8 mouse cellular contexts compared by ENCODE assay signal in genomic region chr10:127069281-127070189, GRCm38 (mm10). TPM values are rescaled to one million over a fixed set of nuclear protein-coding genes. Genes with fewer than 3 reads are reported as not detected.
A peak's percentile ranks its signal among the peaks of the same experiment; 100 is the strongest.
DNase-seq lines count a peak whose midpoint lies in the region; ATAC-seq and TF ChIP-seq lines count a peak whose summit lies in the region.

No protein-coding gene starts in this region.

- peaks cover 39% of the 10 kb centered on the region for H3K4me1 ChIP-seq in kidney, embryonic 15.5 days
- peaks cover 57% of the 10 kb centered on the region for H3K4me1 ChIP-seq in G1E (ENCODE audit: insufficient read depth, low read depth, low read length)
- H3K4me1 ChIP-seq in embryonic facial prominence, embryonic 13.5 days: peaks cover 39% of the 10 kb centered on the region
- H3K4me1 ChIP-seq in limb, embryonic 11.5 days (ENCODE audit: control insufficient read depth, insufficient read depth, low read length): peaks cover 11% of the 10 kb centered on the region
- H3K4me1 ChIP-seq in neural tube, embryonic 14.5 days (ENCODE audit: control insufficient read depth, insufficient read depth, low read length): peaks cover 29% of the 10 kb centered on the region

- no peaks in the 10 kb centered on the region for H3K9me3 ChIP-seq in kidney, embryonic 15.5 days (replicated peaks)
- no peaks in the 10 kb centered on the region for H3K9me3 ChIP-seq in G1E (replicated peaks)
- no peaks in the 10 kb centered on the region for H3K9me3 ChIP-seq in embryonic facial prominence, embryonic 13.5 days
- H3K9me3 ChIP-seq in limb, embryonic 11.5 days (ENCODE audit: control insufficient read depth, low read length): no peaks in the 10 kb centered on the region
- H3K9me3 ChIP-seq in neural tube, embryonic 14.5 days (ENCODE audit: control insufficient read depth, low read length): no peaks in the 10 kb centered on the region

- no peak for DNase-seq in kidney, postnatal 4 days
- DNase-seq in G1E (ENCODE audit: low spot score): no peak
- peak; percentile 55 for DNase-seq in limb, embryonic 11.5 days (ENCODE audit: low spot score)
- no peak for DNase-seq in gastrocnemius, adult 18-20 months (ENCODE audit: low spot score)
- DNase-seq in urinary bladder, adult 2 months (ENCODE audit: low spot score): no peak

- H3K27me3 ChIP-seq in kidney, embryonic 15.5 days: no peaks in the 10 kb centered on the region; the same call in 1 of the 2 replicates
- H3K27me3 ChIP-seq in G1E (ENCODE audit: insufficient read depth, low read length): no peaks in the 10 kb centered on the region
- H3K27me3 ChIP-seq in embryonic facial prominence, embryonic 13.5 days: no peaks in the 10 kb centered on the region
- no peaks in the 10 kb centered on the region for H3K27me3 ChIP-seq in limb, embryonic 11.5 days (ENCODE audit: control insufficient read depth, insufficient read depth, low read length)
- H3K27me3 ChIP-seq in neural tube, embryonic 14.5 days (ENCODE audit: control insufficient read depth, insufficient read depth, low read length): no peaks in the 10 kb centered on the region

- no peak for TF ChIP-seq CTCF in G1E (IDR thresholded peaks at IDR 0.05; ENCODE audit: low read depth, low read length)

- peak overlapping the region; percentile 89 for H3K4me2 ChIP-seq in kidney, embryonic 15.5 days
- H3K4me2 ChIP-seq in embryonic facial prominence, embryonic 13.5 days: peak overlapping the region; percentile 85
- H3K4me2 ChIP-seq in limb, embryonic 11.5 days (ENCODE audit: low read depth, severe bottlenecking): peak overlapping the region; percentile 89
- peak overlapping the region; percentile 98 for H3K4me2 ChIP-seq in neural tube, embryonic 14.5 days (ENCODE audit: low read depth, low read length)

- H3K4me3 ChIP-seq in kidney, embryonic 15.5 days (replicated peaks): peak overlapping the region; percentile 58
- peak overlapping the region; percentile 72 for H3K4me3 ChIP-seq in G1E (ENCODE audit: low read depth, low read length)
- H3K4me3 ChIP-seq in embryonic facial prominence, embryonic 13.5 days: peak overlapping the region; percentile 54
- peak overlapping the region; percentile 66 for H3K4me3 ChIP-seq in limb, embryonic 11.5 days (ENCODE audit: low read depth, low read length)
- H3K4me3 ChIP-seq in neural tube, embryonic 14.5 days (ENCODE audit: low read depth, low read length): peak overlapping the region; percentile 38

- peaks cover 44% of the 10 kb centered on the region for H3K36me3 ChIP-seq in kidney, embryonic 15.5 days
- H3K36me3 ChIP-seq in G1E (replicated peaks): peaks cover 51% of the 10 kb centered on the region
- peaks cover 42% of the 10 kb centered on the region for H3K36me3 ChIP-seq in embryonic facial prominence, embryonic 13.5 days
- H3K36me3 ChIP-seq in limb, embryonic 11.5 days (ENCODE audit: control insufficient read depth, insufficient read depth, low read length): peaks cover 32% of the 10 kb centered on the region
- peaks cover 37% of the 10 kb centered on the region for H3K36me3 ChIP-seq in neural tube, embryonic 14.5 days (ENCODE audit: control insufficient read depth, insufficient read depth, low read length)

- H3K9ac ChIP-seq in kidney, embryonic 15.5 days: peak overlapping the region; percentile 63
- peak overlapping the region; percentile 77 for H3K9ac ChIP-seq in embryonic facial prominence, embryonic 13.5 days
- peak overlapping the region; percentile 73 for H3K9ac ChIP-seq in limb, embryonic 11.5 days (ENCODE audit: low read length)
- H3K9ac ChIP-seq in neural tube, embryonic 14.5 days (replicated peaks; ENCODE audit: low read depth, low read length): peak overlapping the region; percentile 33

- ATAC-seq in kidney, embryonic 15.5 days (replicated peaks; ENCODE audit: low FRiP score): peak; percentile 59
- ATAC-seq in G1E (ENCODE audit: extremely low read depth, insufficient number of reproducible peaks, low FRiP score, poor library complexity, severe bottlenecking): peak; percentile 3; the same call in 1 of the 2 replicates
- peak; percentile 45; the same call in 1 of the 2 replicates for ATAC-seq in embryonic facial prominence, embryonic 13.5 days (ENCODE audit: insufficient number of reproducible peaks, insufficient read depth, low FRiP score, low TSS enrichment, low read depth)
- ATAC-seq in limb, embryonic 11.5 days (ENCODE audit: insufficient number of reproducible peaks, low FRiP score, low TSS enrichment, low read depth): peak; percentile 62; the same call in 1 of the 2 replicates
- ATAC-seq in neural tube, embryonic 14.5 days (ENCODE audit: low read depth): peak; percentile 79

- peak overlapping the region; percentile 92 for H3K27ac ChIP-seq in kidney, embryonic 15.5 days
- peak overlapping the region; percentile 87 for H3K27ac ChIP-seq in embryonic facial prominence, embryonic 13.5 days
- H3K27ac ChIP-seq in limb, embryonic 11.5 days (replicated peaks; ENCODE audit: low read depth, low read length): peak overlapping the region; percentile 71
- peak overlapping the region; percentile 71 for H3K27ac ChIP-seq in neural tube, embryonic 14.5 days (ENCODE audit: low read depth, low read length)

- WGBS in kidney, embryonic 15.5 days: 5% methylated on average over 30 of the region's 30 CpGs
- 7% methylated on average over 30 of the region's 30 CpGs for WGBS in embryonic facial prominence, embryonic 13.5 days
- 8% methylated on average over 30 of the region's 30 CpGs for WGBS in limb, embryonic 11.5 days
- WGBS in neural tube, embryonic 14.5 days: 12% methylated on average over 30 of the region's 30 CpGs

RNA-seq across cellular contexts. Expression of gene Tspan31, which starts 0.5 kb away (rescaled TPM):
- 185 and 189 TPM in 2 replicates for polyA plus RNA-seq in kidney, embryonic 15.5 days (2015; fragmentation: Nextera tagmentation; extraction: Ambion mirVana)
- total RNA-seq in G1E (2014; fragmentation: Nextera tagmentation) (163 and 186 TPM in 2 replicates), G1E (2017) (73.6 and 83.9 TPM in 2 replicates)
- polyA plus RNA-seq in G1E (2012): 30.3 and 41.8 TPM in 2 replicates
- polyA plus RNA-seq in embryonic facial prominence, embryonic 13.5 days (2015; fragmentation: Nextera tagmentation; extraction: Ambion mirVana): 176 and 179 TPM in 2 replicates
- polyA plus RNA-seq in limb, embryonic 11.5 days (2014; fragmentation: Nextera tagmentation; extraction: Ambion mirVana): 123 and 134 TPM in 2 replicates
- 91.1 and 93.6 TPM in 2 replicates for polyA plus RNA-seq in neural tube, embryonic 14.5 days (2014; fragmentation: Nextera tagmentation; extraction: Ambion mirVana)
- 10 to 100 TPM; 22.4 to 23.4 TPM for total RNA-seq in gastrocnemius, adult 18-20 months (2021)
- polyA plus RNA-seq in urinary bladder, adult 2 months (2012; rRNA removed): 79.5 and 81.4 TPM in 2 replicates

RNA-seq across cellular contexts. Expression of gene Agap2, which starts 5.5 kb away (rescaled TPM):
- polyA plus RNA-seq in kidney, embryonic 15.5 days (2015; fragmentation: Nextera tagmentation; extraction: Ambion mirVana): 0.04 and 0.42 TPM in 2 replicates
- total RNA-seq in G1E (2014; fragmentation: Nextera tagmentation) (0.15 and 1.3 TPM in 2 replicates), G1E (2017) (under 0.01 and 1.1 TPM in 2 replicates)
- polyA plus RNA-seq in G1E (2012): 0.07 and 0.26 TPM in 2 replicates
- polyA plus RNA-seq in embryonic facial prominence, embryonic 13.5 days (2015; fragmentation: Nextera tagmentation; extraction: Ambion mirVana): 0.18 and 0.34 TPM in 2 replicates
- 0.05 and 0.06 TPM in 2 replicates for polyA plus RNA-seq in limb, embryonic 11.5 days (2014; fragmentation: Nextera tagmentation; extraction: Ambion mirVana)
- polyA plus RNA-seq in neural tube, embryonic 14.5 days (2014; fragmentation: Nextera tagmentation; extraction: Ambion mirVana): 4.7 and 10.6 TPM in 2 replicates
- 1 to 10 TPM; 1.3 to 1.7 TPM for total RNA-seq in gastrocnemius, adult 18-20 months (2021)
- polyA plus RNA-seq in urinary bladder, adult 2 months (2012; rRNA removed): 2.5 and 5.4 TPM in 2 replicates

RNA-seq across cellular contexts. Expression of gene Cdk4, which starts 6.2 kb away (rescaled TPM):
- polyA plus RNA-seq in kidney, embryonic 15.5 days (2015; fragmentation: Nextera tagmentation; extraction: Ambion mirVana): 1,852 and 1,884 TPM in 2 replicates
- 532 and 608 TPM in 2 replicates for total RNA-seq in G1E (2014; fragmentation: Nextera tagmentation)
- 648 and 675 TPM in 2 replicates for total RNA-seq in G1E (2017)
- polyA plus RNA-seq in G1E (2012): 1,726 and 1,826 TPM in 2 replicates
- 1,992 and 2,100 TPM in 2 replicates for polyA plus RNA-seq in embryonic facial prominence, embryonic 13.5 days (2015; fragmentation: Nextera tagmentation; extraction: Ambion mirVana)
- polyA plus RNA-seq in limb, embryonic 11.5 days (2014; fragmentation: Nextera tagmentation; extraction: Ambion mirVana): 2,988 and 3,194 TPM in 2 replicates
- 657 and 756 TPM in 2 replicates for polyA plus RNA-seq in neural tube, embryonic 14.5 days (2014; fragmentation: Nextera tagmentation; extraction: Ambion mirVana)
- total RNA-seq in gastrocnemius, adult 18-20 months (2021): 10 to 100 TPM; 42.2 to 45.6 TPM
- 252 and 268 TPM in 2 replicates for polyA plus RNA-seq in urinary bladder, adult 2 months (2012; rRNA removed)

RNA-seq across cellular contexts. Expression of gene March9, which starts 9.6 kb away (rescaled TPM):
- 1.1 and 1.4 TPM in 2 replicates for polyA plus RNA-seq in kidney, embryonic 15.5 days (2015; fragmentation: Nextera tagmentation; extraction: Ambion mirVana)
- total RNA-seq in G1E (2014; fragmentation: Nextera tagmentation): 0.68 and 1.1 TPM in 2 replicates
- total RNA-seq in G1E (2017): 1.2 and 1.3 TPM in 2 replicates
- polyA plus RNA-seq in G1E (2012): 0.63 and 0.88 TPM in 2 replicates
- 1.5 and 1.6 TPM in 2 replicates for polyA plus RNA-seq in embryonic facial prominence, embryonic 13.5 days (2015; fragmentation: Nextera tagmentation; extraction: Ambion mirVana)
- polyA plus RNA-seq in limb, embryonic 11.5 days (2014; fragmentation: Nextera tagmentation; extraction: Ambion mirVana): 1.2 and 1.6 TPM in 2 replicates
- polyA plus RNA-seq in neural tube, embryonic 14.5 days (2014; fragmentation: Nextera tagmentation; extraction: Ambion mirVana): 9.7 and 13.2 TPM in 2 replicates
- 1 to 10 TPM in 1 of 2 experiments, under 1 TPM in 1; 0.39 to 1.0 TPM for total RNA-seq in gastrocnemius, adult 18-20 months (2021)
- polyA plus RNA-seq in urinary bladder, adult 2 months (2012; rRNA removed): 3.5 and 4.9 TPM in 2 replicates

RNA-seq across cellular contexts. Expression of gene Cyp27b1, which starts 21.5 kb away (rescaled TPM):
- polyA plus RNA-seq in kidney, embryonic 15.5 days (2015; fragmentation: Nextera tagmentation; extraction: Ambion mirVana): 9.9 and 12.3 TPM in 2 replicates
- total RNA-seq in G1E (2014; fragmentation: Nextera tagmentation): 2.1 and 4.9 TPM in 2 replicates
- total RNA-seq in G1E (2017): 0.33 TPM in 1 of 2 replicates, not detected in the other
- 0.17 TPM in 2 replicates for polyA plus RNA-seq in G1E (2012)
- 0.08 and 0.11 TPM in 2 replicates for polyA plus RNA-seq in embryonic facial prominence, embryonic 13.5 days (2015; fragmentation: Nextera tagmentation; extraction: Ambion mirVana)
- polyA plus RNA-seq in limb, embryonic 11.5 days (2014; fragmentation: Nextera tagmentation; extraction: Ambion mirVana): not detected in 2 replicates
- polyA plus RNA-seq in neural tube, embryonic 14.5 days (2014; fragmentation: Nextera tagmentation; extraction: Ambion mirVana): 0.14 TPM in 1 of 2 replicates, not detected in the other
- under 1 TPM in 1 of 2 experiments, not detected in 1; 0.19 TPM for total RNA-seq in gastrocnemius, adult 18-20 months (2021)
- polyA plus RNA-seq in urinary bladder, adult 2 months (2012; rRNA removed): 0.28 and 0.50 TPM in 2 replicates

Comparison
In these comparisons a context has a peak if more than half of its experiments do, and no peak if none do; other contexts are left out.
1. ATAC-seq: peak in every context shown above with its lines; median percentile 79 in neural tube, embryonic 14.5 days; 62 in limb, embryonic 11.5 days; 59 in kidney, embryonic 15.5 days; 45 in embryonic facial prominence, embryonic 13.5 days; 3 in G1E.